10 mouse cellular contexts compared by ENCODE assay signal in genomic region chr11:5160722-5161485, GRCm38 (mm10). TPM values are rescaled to one million over a fixed set of nuclear protein-coding genes. Genes with fewer than 3 reads are reported as not detected.
DNase-seq lines count a peak whose midpoint lies in the region; TF ChIP-seq lines count a peak whose summit lies in the region.
"Had no signal": no experiment of that assay in that cellular context is flagged by ENCODE, and none has a peak within 500 bp of the region (broad histone marks: within the 10 kb centered on the region; RNA-seq: fewer than 3 reads in every experiment).

No protein-coding gene starts in this region.

- TF ChIP-seq POLR2A in embryonic fibroblast, embryonic 13.5 days (IDR thresholded peaks at IDR 0.05; ENCODE audit: low read depth, low read length): no peak

- intact Hi-C loops in heart, postnatal 36 days (cut with DNase I): no loop called here

- H3K4me3 ChIP-seq in heart, embryonic 10.5 days: no peak overlapping the region
- H3K4me3 ChIP-seq in embryonic fibroblast, embryonic 13.5 days (ENCODE audit: insufficient read depth, low read length): no peak overlapping the region
- no peak overlapping the region for H3K4me3 ChIP-seq in hindbrain, embryonic 10.5 days
- H3K4me3 ChIP-seq: erythroblast, embryonic 14.5 days; limb, embryonic 13.5 days had no signal

- no peak overlapping the region for H3K27ac ChIP-seq in heart, embryonic 10.5 days
- H3K27ac ChIP-seq in embryonic fibroblast, embryonic 13.5 days (ENCODE audit: insufficient read depth, low read length): no peak overlapping the region
- no peak overlapping the region for H3K27ac ChIP-seq in hindbrain, embryonic 10.5 days
- H3K27ac ChIP-seq: limb, embryonic 13.5 days had no signal

- DNase-seq in heart, postnatal 36 days: peak; percentile 46 to 56
- no peak for DNase-seq in heart, embryonic 10.5 days (ENCODE audit: low spot score)
- peak; percentile 55 for DNase-seq in 3T3-L1 (ENCODE audit: low read depth, low spot score)
- peak; percentile 67 to 78 for DNase-seq in CD8-positive naive resting alpha-beta T cell, adult 2 months (ENCODE audit: low read depth in 2 of 2, low spot score in 2 of 2)
- peak; percentile 43 for DNase-seq in right cerebral cortex, postnatal 4 days
- no peak for DNase-seq in hindbrain, embryonic 10.5 days (ENCODE audit: low spot score)
- DNase-seq in layer of hippocampus, postnatal 14 days (ENCODE audit: low spot score in 2 of 2): no peak

- WGBS in heart, embryonic 10.5 days: 72% methylated on average over 17 of the region's 17 CpGs
- 74% methylated on average over 17 of the region's 17 CpGs for WGBS in hindbrain, embryonic 10.5 days

- peaks cover 5% of the 10 kb centered on the region; the same call in 1 of the 2 replicates for H3K9me3 ChIP-seq in heart, embryonic 10.5 days
- H3K9me3 ChIP-seq in hindbrain, embryonic 10.5 days: peaks cover 7% of the 10 kb centered on the region

- no peaks in the 10 kb centered on the region for H3K36me3 ChIP-seq in heart, embryonic 10.5 days
- H3K36me3 ChIP-seq in hindbrain, embryonic 10.5 days: no peaks in the 10 kb centered on the region
- H3K36me3 ChIP-seq: limb, embryonic 13.5 days had no signal

- H3K4me1 ChIP-seq in heart, embryonic 10.5 days: peaks cover 33% of the 10 kb centered on the region
- H3K4me1 ChIP-seq in embryonic fibroblast, embryonic 13.5 days (ENCODE audit: control insufficient read depth, insufficient read depth, low read length): no peaks in the 10 kb centered on the region
- peaks cover 32% of the 10 kb centered on the region for H3K4me1 ChIP-seq in hindbrain, embryonic 10.5 days (replicated peaks)

- no peaks in the 10 kb centered on the region; the same call in 1 of the 2 replicates for H3K27me3 ChIP-seq in heart, embryonic 10.5 days (ENCODE audit: insufficient read depth, poor library complexity, severe bottlenecking)
- peaks cover 14% of the 10 kb centered on the region; the same call in 1 of the 2 replicates for H3K27me3 ChIP-seq in hindbrain, embryonic 10.5 days (ENCODE audit: insufficient read depth, poor library complexity, severe bottlenecking)
- H3K27me3 ChIP-seq: limb, embryonic 13.5 days had no signal

- TF ChIP-seq CTCF in embryonic fibroblast, embryonic 13.5 days (IDR thresholded peaks at IDR 0.05; ENCODE audit: borderline replicate concordance, insufficient read depth, low read length): peak; percentile 36; the same call in 1 of the 2 replicates

RNA-seq across cellular contexts. Expression of gene Emid1, which starts 8.8 kb away (rescaled TPM):
- total RNA-seq in heart, postnatal 36 days (2021): 1 to 10 TPM; 2.1 to 3.8 TPM
- 11.8 and 14.6 TPM in 2 replicates for polyA plus RNA-seq in heart, embryonic 10.5 days (2016; fragmentation: Nextera tagmentation; extraction: Ambion mirVana)
- 2.3 and 4.1 TPM in 2 replicates for polyA plus RNA-seq in embryonic fibroblast, embryonic 13.5 days (2011; ENCODE audit: insufficient read length, low read depth, missing spikeins)
- 31.9 and 40.0 TPM in 2 replicates for polyA plus RNA-seq in hindbrain, embryonic 10.5 days (2016; fragmentation: Nextera tagmentation; extraction: Ambion mirVana)
- total RNA-seq in layer of hippocampus, postnatal 14 days (2021): 10 to 100 TPM; 26.1 to 30.4 TPM

Comparison
In these comparisons a context has a peak if more than half of its experiments do, and no peak if none do; other contexts are left out.
1. DNase-seq: peak in heart, postnatal 36 days (2 of 2), 3T3-L1 (single experiment), CD8-positive naive resting alpha-beta T cell, adult 2 months (2 of 2) and right cerebral cortex, postnatal 4 days (single experiment); none in heart, embryonic 10.5 days (single experiment), hindbrain, embryonic 10.5 days (single experiment) and layer of hippocampus, postnatal 14 days (0 of 2).